In genomic region chr9:58253033-58253804, GRCm38 (mm10) we compare ENCODE assay signal across 8 mouse cellular contexts. TPM values are rescaled to one million over a fixed set of nuclear protein-coding genes. Genes with fewer than 3 reads are reported as not detected.
A peak's percentile ranks its signal among the peaks of the same experiment; 100 is the strongest.
DNase-seq lines count a peak whose midpoint lies in the region; ATAC-seq and TF ChIP-seq lines count a peak whose summit lies in the region.

Gene Stoml1, plus strand, starts transcription at chr9:58253164.

- H3K79me2 ChIP-seq in heart, adult 2 months (replicated peaks; ENCODE audit: control insufficient read depth, insufficient read depth, low read length): no peaks in the 10 kb centered on the region

- DNase-seq in 3134 (ENCODE audit: extremely low read depth, insufficient read length, low spot score): peak; percentile 98
- DNase-seq in adrenal gland, postnatal 36 days: peak; percentile 97
- peak; percentile 96 to 97 for DNase-seq in heart, adult 2 months
- peak; percentile 97 to 98 for DNase-seq in kidney, adult 8-10 months
- DNase-seq in spleen, postnatal 10 days (ENCODE audit: low spot score in 2 of 2): peak; percentile 94 to 96

- H3K27ac ChIP-seq in embryonic facial prominence, embryonic 13.5 days: peak within 1 kb of the TSS; percentile 78; the same call in 1 of the 2 replicates
- H3K27ac ChIP-seq in heart, adult 2 months: peak within 1 kb of the TSS; percentile 87
- no peak within 1 kb of the TSS for H3K27ac ChIP-seq in limb, embryonic 13.5 days
- H3K27ac ChIP-seq in midbrain, embryonic 16.5 days (ENCODE audit: low read length): peak within 1 kb of the TSS; percentile 8; the same call in 1 of the 2 replicates

- H3K27me3 ChIP-seq in embryonic facial prominence, embryonic 13.5 days: no peaks in the 10 kb centered on the region
- no peaks in the 10 kb centered on the region for H3K27me3 ChIP-seq in heart, adult 2 months (ENCODE audit: control insufficient read depth, insufficient read depth, low read length)
- no peaks in the 10 kb centered on the region for H3K27me3 ChIP-seq in limb, embryonic 13.5 days
- no peaks in the 10 kb centered on the region for H3K27me3 ChIP-seq in midbrain, embryonic 16.5 days (ENCODE audit: control insufficient read depth, insufficient read depth, low read depth, low read length)

- H3K36me3 ChIP-seq in embryonic facial prominence, embryonic 13.5 days: peaks cover 16% of the 10 kb centered on the region
- no peaks in the 10 kb centered on the region for H3K36me3 ChIP-seq in heart, adult 2 months (ENCODE audit: control insufficient read depth, insufficient read depth, low read length)
- peaks cover 27% of the 10 kb centered on the region for H3K36me3 ChIP-seq in limb, embryonic 13.5 days
- peaks cover 8% of the 10 kb centered on the region; the same call in 1 of the 2 replicates for H3K36me3 ChIP-seq in midbrain, embryonic 16.5 days (ENCODE audit: control insufficient read depth, insufficient read depth, low read length)

- peak within 1 kb of the TSS; percentile 80 for H3K4me2 ChIP-seq in embryonic facial prominence, embryonic 13.5 days
- peak within 1 kb of the TSS; percentile 74 for H3K4me2 ChIP-seq in limb, embryonic 13.5 days (replicated peaks)
- H3K4me2 ChIP-seq in midbrain, embryonic 16.5 days (ENCODE audit: low read length): peak within 1 kb of the TSS; percentile 77

- under 1% methylated on average over 31 of the region's 31 CpGs for WGBS in embryonic facial prominence, embryonic 13.5 days
- WGBS in heart, adult 2 months: under 1% methylated on average over 31 of the region's 31 CpGs
- under 1% methylated on average over 31 of the region's 31 CpGs for WGBS in limb, embryonic 13.5 days
- WGBS in midbrain, embryonic 16.5 days: under 1% methylated on average over 30 of the region's 31 CpGs

- TF ChIP-seq EP300 in heart, adult 2 months (IDR thresholded peaks at IDR 0.05; ENCODE audit: insufficient read depth, low read depth, low read length): peak; percentile 96

- H3K4me1 ChIP-seq in embryonic facial prominence, embryonic 13.5 days: peaks cover 27% of the 10 kb centered on the region
- H3K4me1 ChIP-seq in heart, adult 2 months (ENCODE audit: control insufficient read depth, insufficient read depth, low read length): peaks cover 6% of the 10 kb centered on the region
- H3K4me1 ChIP-seq in limb, embryonic 13.5 days: peaks cover 23% of the 10 kb centered on the region
- H3K4me1 ChIP-seq in midbrain, embryonic 16.5 days (ENCODE audit: control insufficient read depth, insufficient read depth, low read length): peaks cover 15% of the 10 kb centered on the region

- TF ChIP-seq CTCF in heart, adult 2 months (IDR thresholded peaks at IDR 0.05): no peak; the same call in 1 of the 2 replicates

- intact Hi-C loops in heart, adult 2 months (cut with DNase I): loop anchor here (2.0 kb wide), 1 partner anchor 16 kb away; no protein-coding TSS in a partner anchor

- peak within 1 kb of the TSS; percentile 85 for H3K9ac ChIP-seq in embryonic facial prominence, embryonic 13.5 days
- peak within 1 kb of the TSS; percentile 78 for H3K9ac ChIP-seq in heart, adult 2 months (ENCODE audit: low read depth, low read length)
- H3K9ac ChIP-seq in limb, embryonic 13.5 days: peak within 1 kb of the TSS; percentile 82
- peak within 1 kb of the TSS; percentile 65 for H3K9ac ChIP-seq in midbrain, embryonic 16.5 days (ENCODE audit: low read depth, low read length)

- ATAC-seq in embryonic facial prominence, embryonic 13.5 days (ENCODE audit: insufficient number of reproducible peaks, insufficient read depth, low FRiP score, low TSS enrichment, low read depth): peak; percentile 92
- ATAC-seq in limb, embryonic 13.5 days (ENCODE audit: low FRiP score, low read depth): peak; percentile 96
- ATAC-seq in midbrain, embryonic 16.5 days: peak; percentile 96

- peak within 1 kb of the TSS; percentile 85 for H3K4me3 ChIP-seq in embryonic facial prominence, embryonic 13.5 days
- peak within 1 kb of the TSS; percentile 89 for H3K4me3 ChIP-seq in heart, adult 2 months
- peak within 1 kb of the TSS; percentile 86 for H3K4me3 ChIP-seq in limb, embryonic 13.5 days
- peak within 1 kb of the TSS; percentile 46 for H3K4me3 ChIP-seq in midbrain, embryonic 16.5 days (ENCODE audit: low read depth, low read length)

- no peaks in the 10 kb centered on the region for H3K9me3 ChIP-seq in embryonic facial prominence, embryonic 13.5 days
- H3K9me3 ChIP-seq in limb, embryonic 13.5 days: no peaks in the 10 kb centered on the region
- no peaks in the 10 kb centered on the region for H3K9me3 ChIP-seq in midbrain, embryonic 16.5 days (replicated peaks; ENCODE audit: control insufficient read depth, low read length, poor library complexity, severe bottlenecking)

- TF ChIP-seq POLR2A in heart, adult 2 months (IDR thresholded peaks at IDR 0.05; ENCODE audit: insufficient read depth, low read depth, low read length): peak; percentile 87

RNA-seq across cellular contexts. Expression of gene Stoml1, which starts in this region (rescaled TPM):
- total RNA-seq in adrenal gland, postnatal 36 days (2021): 10 to 100 TPM; 15.7 to 19.2 TPM
- 43.1 and 45.0 TPM in 2 replicates for polyA plus RNA-seq in embryonic facial prominence, embryonic 13.5 days (2015; fragmentation: Nextera tagmentation; extraction: Ambion mirVana)
- total RNA-seq in heart, adult 2 months (2021): 1 to 10 TPM; 9.2 to 9.6 TPM
- 23.4 and 29.4 TPM in 2 replicates for polyA plus RNA-seq in heart, adult 2 months (2012; rRNA removed)
- polyA plus RNA-seq in limb, embryonic 13.5 days (2015; fragmentation: Nextera tagmentation; extraction: Ambion mirVana): 44.2 and 45.6 TPM in 2 replicates
- polyA plus RNA-seq in midbrain, embryonic 16.5 days (2015; fragmentation: Nextera tagmentation; extraction: Ambion mirVana): 134 and 144 TPM in 2 replicates
